Mouse (Mus musculus) cortical plate, adult 2 months (tissue): ENCODE measurements around the gene Cldn18.

Experiments used
- CTCF ChIP-seq: fragments of 200-500 bp; IDR thresholded peaks from 2 replicates; pipeline ENCODE4 v1.5.1; 2011; ENCODE audit warnings: mild to moderate bottlenecking, control low read depth, low read length; ENCODE audit not compliant: insufficient read depth; ENCODE audit errors: extremely low read depth
- POLR2A ChIP-seq: fragments of 200-500 bp; IDR thresholded peaks from 2 replicates; pipeline ENCODE4 v1.6.1; 2011; ENCODE audit warnings: mild to moderate bottlenecking, low read length, control low read depth; ENCODE audit not compliant: insufficient read depth; ENCODE audit errors: extremely low read depth

DNA sequence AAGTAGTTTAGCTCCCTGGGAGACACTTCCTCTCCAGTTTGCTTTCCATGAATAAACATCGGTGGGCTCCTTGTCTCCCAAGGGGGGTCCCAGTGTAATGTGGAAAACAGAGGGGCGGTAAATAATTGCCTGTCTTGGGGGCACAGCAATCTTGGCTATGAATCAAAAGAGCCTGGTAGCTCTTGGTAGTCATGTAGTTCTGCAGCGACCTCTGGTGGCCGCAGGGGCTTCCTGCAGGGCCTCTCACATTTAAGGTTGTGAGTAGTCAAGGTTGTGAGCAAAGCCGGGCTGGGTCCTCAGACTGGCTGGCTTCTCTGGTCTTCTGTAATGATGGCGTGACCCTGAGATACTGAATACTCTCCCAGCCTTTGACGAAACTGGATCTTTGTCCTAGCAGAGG lies 54.7 kb downstream of the Cldn18 start:
- TF ChIP-seq CTCF: peak; percentile 85
- no peak for TF ChIP-seq POLR2A
